Mouse (Mus musculus) CH12.LX (cell line): ENCODE measurements around the gene Artn.

Experiments used
- CHD1 ChIP-seq: IDR thresholded peaks from 2 replicates; pipeline ENCODE4 v1.6.1; 2012; ENCODE audit warnings: low read depth, low read length, improper control_type of control experiment, inconsistent platforms
- CTCF ChIP-seq, 2 experiments: IDR thresholded peaks in 1 of 2; conservative IDR thresholded peaks in 1 of 2; 2 replicates each; pipeline ENCODE4 v1.5.1; 2011 to 2012; ENCODE audit warnings: low read depth in 2 of 2, low read length in 2 of 2, improper control_type of control experiment in 1 of 2, inconsistent platforms in 1 of 2, mild to moderate bottlenecking in 1 of 2, moderate library complexity in 1 of 2
- ELF1 ChIP-seq: IDR thresholded peaks from 2 replicates; pipeline ENCODE4 v1.6.1; 2014; ENCODE audit warnings: low read depth, mild to moderate bottlenecking, inconsistent platforms, low read length, improper control_type of control experiment
- EP300 ChIP-seq: IDR thresholded peaks from 2 replicates; pipeline ENCODE4 v1.6.1; 2011; ENCODE audit warnings: low read length, improper control_type of control experiment
- MAX ChIP-seq: IDR thresholded peaks from 2 replicates; pipeline ENCODE4 v1.6.1; 2011; ENCODE audit warnings: low read length, improper control_type of control experiment
- SMC3 ChIP-seq: IDR thresholded peaks from 2 replicates; pipeline ENCODE4 v1.6.1; 2011; ENCODE audit warnings: low read depth, low read length, improper control_type of control experiment
- USF2 ChIP-seq: conservative IDR thresholded peaks from 2 replicates; pipeline ENCODE4 v1.6.1; 2011; ENCODE audit warnings: low read depth, low read length, improper control_type of control experiment
- ZC3H11A ChIP-seq: IDR thresholded peaks from 2 replicates; pipeline ENCODE4 v1.6.1; 2012; ENCODE audit warnings: low read depth, mild to moderate bottlenecking, inconsistent platforms, low read length, improper control_type of control experiment
- ZNF384 ChIP-seq: IDR thresholded peaks from 2 replicates; pipeline ENCODE4 v1.6.1; 2012; ENCODE audit warnings: low read depth, low read length, improper control_type of control experiment, inconsistent platforms

DNA sequence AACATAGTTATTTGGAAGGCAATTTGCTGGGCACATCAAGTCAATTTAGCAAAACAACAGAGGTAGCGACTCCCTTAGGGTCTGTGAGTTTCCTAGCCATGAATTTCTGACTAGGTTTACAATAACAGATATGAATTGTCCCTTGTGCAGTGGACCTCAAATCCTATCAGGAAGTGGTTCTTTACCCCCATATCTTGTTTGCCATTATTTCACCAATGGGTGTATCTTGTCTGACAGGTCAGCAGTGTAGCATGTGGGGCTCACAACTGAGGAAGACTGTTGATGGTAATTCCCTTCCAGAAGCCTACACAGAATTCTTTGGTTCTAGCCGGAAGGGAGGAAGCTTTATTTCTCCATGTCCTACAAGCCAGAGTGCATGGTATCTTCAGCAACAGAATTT lies 8.2 kb downstream of the Artn start:
- TF ChIP-seq CTCF (conservative IDR thresholded peaks at IDR 0.05 in 1 of 2, IDR thresholded peaks at IDR 0.05 in 1 of 2; ENCODE audit: low read depth in 2 of 2, low read length in 2 of 2) (no peak), SMC3 (no peak), MAX (no peak), ELF1 (no peak), ZC3H11A (no peak), USF2 (no peak), ZNF384 (no peak), EP300 (no peak), CHD1 (no peak)
